Mouse (Mus musculus): ENCODE measurements around the gene Ltk.

Ltk gene

DNA sequence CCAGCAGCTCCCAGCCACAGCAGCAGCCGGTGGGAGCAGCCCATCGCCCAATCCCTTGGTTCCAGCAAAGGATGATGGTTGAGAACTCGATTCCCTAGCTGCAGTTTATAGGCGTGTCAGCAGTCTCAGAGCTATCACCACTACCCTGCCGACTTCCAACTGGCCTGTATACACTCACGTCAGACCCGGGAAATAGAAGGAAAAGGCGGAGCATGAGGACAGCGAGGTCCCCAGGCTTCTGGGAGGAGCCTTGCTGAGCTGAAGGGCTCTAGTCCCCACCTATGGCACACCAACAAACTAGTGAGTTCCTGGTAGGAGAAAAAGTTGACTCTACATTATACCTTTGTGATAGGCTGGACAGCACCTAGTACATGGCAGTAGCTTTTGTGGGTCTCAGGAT, at the start of gene Ltk:
Ltk (minus strand) TSS at position 181 of the 400 bp plus-strand sequence.
- no peak for DNase-seq (ENCODE audit: low spot score in 2 of 2)

DNA sequence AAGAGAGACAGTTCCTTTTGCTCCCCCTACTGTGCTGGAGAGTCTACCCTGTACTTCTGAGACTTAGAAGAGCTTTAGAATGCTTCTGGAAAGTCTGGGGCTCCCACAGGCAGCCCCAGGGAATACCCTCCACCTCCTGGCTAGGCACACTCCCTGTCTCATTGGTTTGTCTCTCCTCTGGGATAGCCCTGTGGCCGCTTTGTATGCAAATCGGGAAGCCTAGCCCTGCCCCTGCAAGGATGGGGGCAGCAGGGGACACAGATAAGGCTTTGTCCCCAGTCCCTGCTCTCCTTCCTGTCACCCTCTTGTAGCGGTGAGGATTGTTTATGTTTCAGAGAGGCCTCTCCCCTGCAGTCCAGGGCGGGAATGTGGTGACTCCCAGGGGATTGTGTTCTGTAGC, 48.6 kb upstream of the Ltk start:
- no peak for DNase-seq (ENCODE audit: low spot score in 2 of 2)

DNA sequence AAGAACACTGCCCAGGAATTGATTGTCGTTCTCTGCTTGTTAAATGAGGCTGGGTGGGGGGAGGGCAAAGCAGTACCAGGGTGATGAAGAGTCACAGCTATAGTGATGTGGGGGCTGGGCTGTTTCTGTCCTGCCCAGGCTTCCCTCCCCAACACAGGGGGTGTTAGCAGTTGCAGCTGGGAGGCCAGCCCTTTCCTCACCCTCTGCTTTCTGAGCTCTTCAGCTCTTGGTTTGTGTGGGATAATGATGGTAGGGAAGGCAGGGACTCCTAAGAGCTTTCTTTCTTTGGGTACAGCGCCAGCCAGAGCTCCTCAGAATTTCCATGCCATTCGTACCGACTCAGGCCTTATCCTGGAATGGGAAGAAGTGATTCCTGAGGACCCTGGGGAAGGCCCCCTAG, 48.2 kb upstream of the Ltk start:
- no peak for DNase-seq (ENCODE audit: low spot score in 2 of 2)

DNA sequence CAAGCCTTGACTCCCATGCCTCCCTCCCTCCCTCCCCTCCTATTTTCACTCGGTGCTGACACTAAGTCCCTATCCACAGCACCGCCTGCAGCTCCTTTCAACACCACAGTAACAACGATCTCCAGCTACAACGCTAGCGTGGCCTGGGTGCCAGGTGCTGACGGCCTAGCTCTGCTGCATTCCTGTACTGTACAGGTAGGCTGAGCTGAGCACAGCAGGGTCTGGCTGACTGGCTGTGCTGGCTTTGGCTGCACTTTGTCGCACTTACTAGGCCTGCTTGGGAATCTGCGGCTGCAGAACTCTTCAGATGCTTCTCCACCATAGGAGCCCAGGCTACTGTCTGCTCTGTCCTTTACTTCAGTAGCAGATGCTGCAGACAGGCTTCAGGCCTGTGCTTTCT, 45.3 kb upstream of the Ltk start:
- no peak for DNase-seq (ENCODE audit: low spot score in 2 of 2)

DNA sequence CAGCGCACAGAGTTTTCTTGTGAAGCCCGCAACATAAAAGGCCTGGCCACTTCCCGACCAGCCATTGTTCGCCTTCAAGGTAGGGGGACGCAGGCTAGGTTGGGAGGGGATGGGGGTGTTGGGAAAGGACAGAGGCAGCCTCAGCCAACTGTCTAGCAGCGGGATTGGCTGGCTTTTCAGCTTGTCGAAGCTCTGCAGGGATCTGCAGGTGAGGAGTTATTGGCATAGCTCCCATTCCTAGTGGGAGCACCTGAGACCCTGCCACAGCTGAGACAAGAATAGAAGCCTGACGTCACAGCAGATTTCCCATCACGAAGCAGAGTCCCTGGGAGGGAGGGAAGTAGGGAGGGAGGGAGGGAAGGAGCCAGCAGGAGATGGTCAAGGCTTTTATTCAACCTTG, 44.5 kb upstream of the Ltk start:
- DNase-seq (ENCODE audit: low spot score in 2 of 2) = no peak

DNA sequence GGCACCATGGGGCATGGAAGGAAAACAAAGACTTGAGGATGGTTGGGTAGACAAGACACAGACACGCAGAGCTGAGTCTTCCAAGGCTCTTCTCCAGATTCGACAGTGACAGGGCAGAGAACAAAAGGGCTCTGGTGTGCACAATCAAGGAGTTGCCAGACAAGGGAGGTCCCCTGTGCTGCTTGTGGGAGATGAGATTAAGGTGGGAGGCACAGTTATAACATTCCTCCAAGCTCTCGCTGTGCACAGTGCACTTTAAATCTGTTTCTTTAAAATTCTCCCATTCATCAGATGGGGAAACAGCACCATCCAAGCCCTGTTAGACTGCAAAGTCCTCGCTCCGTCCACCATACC, 44.0 kb upstream of the Ltk start:
- no peak for DNase-seq (ENCODE audit: low spot score in 2 of 2)

DNA sequence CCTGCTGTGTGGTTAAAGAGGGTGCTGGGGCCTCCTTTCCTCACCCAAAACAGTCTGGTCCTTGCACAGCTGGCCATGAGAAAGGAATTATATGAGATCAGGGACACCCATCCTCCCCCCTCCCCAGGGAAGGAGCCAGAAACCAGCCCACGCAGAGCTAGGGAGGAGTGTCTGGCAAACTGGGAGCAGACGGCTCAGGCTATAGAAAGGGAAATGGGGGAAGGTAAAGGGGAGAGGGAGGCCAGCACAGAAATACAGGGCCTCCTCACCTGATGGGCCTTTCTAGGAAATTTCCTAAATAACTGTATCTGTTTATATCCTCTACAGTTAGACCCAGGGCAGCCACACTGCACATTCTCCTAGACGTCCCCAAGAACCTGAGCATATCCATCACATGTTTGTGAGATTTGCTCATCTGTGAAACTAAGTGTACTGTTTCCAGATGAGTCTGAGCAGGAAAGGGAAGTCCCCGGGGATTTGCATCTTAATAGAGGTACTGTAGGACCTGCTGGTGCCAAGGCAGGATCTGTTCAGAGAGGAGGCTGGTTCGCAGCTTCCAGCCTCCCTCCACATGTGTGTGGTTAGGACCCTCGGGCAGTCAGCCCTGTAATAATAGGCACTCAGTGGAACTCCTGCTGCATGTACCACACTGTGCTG, 43.5 kb upstream of the Ltk start:
- peak in 1 of 2 experiments; percentile 79 for DNase-seq (ENCODE audit: low spot score in 2 of 2)

DNA sequence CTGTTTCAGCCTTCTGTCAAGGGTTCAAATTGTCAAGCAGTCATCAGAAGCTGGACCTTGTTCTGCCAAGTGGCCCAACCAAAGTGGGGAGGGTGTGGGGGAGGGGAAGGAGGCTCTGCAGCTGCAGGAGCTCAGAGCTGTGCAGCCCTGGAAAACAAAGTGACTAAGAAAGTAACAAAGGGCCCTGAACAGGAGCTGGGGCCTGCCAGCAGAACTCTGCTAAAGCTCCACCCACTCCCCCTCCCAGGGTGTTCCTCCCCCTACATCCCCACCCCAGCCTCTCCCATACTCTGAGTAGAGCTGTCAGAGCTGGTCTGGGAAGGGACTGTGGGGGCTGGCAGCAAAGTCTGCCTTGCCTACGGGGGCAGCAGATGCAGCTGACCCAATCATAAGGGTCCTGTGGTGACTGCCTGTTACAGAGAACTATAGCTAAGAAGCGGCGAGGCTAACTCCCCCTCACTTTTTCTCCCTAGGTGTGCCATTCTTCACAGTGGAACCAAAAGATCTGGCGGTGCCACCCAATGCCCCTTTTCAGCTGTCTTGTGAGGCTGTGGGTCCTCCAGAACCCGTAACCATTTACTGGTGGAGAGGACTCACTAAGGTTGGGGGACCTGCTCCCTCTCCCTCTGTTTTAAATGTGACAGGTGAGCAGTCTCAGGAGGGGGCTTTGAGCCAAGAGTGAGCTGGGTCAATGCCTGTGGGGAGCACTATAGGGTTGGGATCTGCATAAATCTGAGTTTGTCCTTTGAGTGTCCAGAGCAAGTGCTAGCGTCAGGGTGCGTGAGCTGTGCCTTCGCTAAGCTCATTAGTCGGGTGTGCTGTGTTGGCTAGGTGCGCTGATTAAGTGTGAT, 42.8 kb upstream of the Ltk start:
- no peak for DNase-seq (ENCODE audit: low spot score in 2 of 2)

DNA sequence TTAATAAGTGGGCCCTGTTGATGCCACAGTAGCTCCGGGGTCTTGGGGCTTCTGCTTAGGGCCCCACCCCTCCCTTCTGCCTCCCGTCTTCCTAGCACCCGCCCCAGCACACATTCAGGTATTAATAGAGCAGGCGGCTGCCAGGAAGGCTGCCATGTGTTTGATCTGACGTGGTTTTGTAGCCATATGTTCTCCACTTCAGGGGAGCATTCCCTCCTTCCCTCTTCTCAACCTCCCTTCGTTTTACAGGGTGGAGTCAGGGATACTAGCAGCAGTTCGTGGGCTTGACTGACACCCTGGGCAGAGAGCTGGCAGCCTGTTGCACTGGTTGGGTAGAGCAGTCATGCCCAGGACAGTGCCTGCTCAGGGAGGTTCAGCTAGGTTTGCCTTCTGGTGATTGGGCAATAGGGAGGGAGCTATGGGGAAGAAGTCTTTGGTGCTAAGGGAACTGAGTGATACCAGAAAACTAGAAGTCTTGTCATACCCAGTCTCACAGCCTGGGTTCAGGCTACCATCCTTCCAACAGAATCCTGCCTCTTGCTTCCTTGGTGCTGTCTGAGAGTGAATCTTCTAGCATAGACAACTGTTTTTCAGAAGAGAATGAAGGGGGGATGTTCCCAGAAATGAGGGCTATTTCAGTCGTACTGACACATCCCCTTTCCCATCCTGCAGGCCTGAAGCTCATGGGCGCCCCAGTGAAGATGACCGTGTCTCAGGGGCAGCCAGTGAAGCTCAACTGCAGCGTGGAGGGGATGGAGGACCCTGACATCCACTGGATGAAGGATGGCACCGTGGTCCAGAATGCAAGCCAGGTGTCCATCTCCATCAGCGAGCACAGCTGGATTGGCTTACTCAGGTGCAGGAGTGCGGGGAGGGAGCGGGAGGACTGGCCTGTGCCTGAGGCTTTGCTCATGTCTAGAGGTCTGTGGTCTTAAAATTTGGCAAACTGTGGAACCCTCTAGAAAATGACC, 40.9 kb upstream of the Ltk start:
- DNase-seq (ENCODE audit: low spot score in 2 of 2) = peak in 1 of 2 experiments; percentile 82

DNA sequence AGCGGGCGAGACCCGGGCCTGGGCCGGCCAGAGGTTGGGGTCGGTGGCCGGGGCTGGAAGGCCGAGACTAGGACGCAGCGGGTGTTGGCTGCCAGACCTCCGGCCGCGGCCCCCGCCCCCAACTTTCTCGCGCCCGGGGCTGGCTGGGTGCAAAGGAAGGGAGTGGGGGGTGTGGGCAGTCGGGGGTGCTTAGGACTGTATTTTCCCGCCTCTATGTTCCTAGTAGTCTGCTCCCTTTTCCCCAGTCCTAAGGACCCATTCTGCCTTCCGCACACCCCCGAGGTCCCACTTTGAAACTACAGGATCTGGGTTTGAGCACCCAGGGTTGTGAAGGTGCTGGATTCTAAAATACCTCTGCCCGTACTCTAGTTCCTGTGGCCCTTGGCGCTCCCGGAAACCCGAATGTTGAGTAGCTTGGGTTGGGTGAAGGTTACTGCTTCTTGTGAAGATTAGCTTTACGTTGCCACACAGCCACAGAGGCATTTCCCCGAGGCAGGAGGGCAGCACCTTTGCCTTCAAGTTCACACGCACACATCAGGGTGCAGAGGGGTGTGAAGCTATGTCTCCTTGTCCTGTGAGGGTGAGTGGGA, 39.8 kb upstream of the Ltk start:
- no peak for DNase-seq (ENCODE audit: low spot score in 2 of 2)

DNA sequence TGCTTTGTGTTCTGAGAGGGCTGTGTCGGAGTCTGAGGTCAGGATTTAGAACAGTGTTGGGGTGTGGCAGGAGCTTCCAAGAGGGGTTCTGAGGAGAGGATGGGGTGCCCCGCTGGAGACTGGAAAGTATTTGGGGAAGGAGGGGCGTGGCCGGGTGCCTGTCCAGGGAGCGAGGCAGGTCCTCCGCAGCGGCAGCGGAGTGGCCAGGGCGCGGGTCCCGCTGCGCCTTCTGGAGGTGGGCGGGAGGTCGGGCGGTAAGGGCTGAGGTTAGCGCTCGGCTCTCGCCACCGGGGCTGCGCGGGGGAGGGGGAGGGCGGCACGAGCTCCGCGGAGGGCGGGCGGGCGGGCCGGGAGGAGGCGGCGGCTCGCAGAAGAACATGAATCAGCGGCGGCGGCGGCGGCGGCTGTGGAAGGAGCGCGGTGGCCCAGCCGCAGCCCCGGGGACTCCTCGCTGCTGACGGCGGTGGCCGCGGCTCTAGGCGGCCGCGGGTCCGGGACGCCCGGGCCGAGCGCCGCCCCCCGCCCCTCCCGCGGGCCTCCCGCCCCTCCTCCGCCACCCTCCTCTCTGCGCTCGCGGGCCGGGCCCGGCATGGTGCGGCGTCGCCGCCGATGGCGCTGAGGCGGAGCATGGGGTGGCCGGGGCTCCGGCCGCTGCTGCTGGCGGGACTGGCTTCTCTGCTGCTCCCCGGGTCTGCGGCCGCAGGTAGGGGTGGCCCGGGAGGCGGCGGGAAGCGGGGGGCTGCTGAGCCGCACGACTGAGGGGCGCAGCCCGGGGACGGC, 39.1 kb upstream of the Ltk start:
- no peak for DNase-seq (ENCODE audit: low spot score in 2 of 2)

DNA sequence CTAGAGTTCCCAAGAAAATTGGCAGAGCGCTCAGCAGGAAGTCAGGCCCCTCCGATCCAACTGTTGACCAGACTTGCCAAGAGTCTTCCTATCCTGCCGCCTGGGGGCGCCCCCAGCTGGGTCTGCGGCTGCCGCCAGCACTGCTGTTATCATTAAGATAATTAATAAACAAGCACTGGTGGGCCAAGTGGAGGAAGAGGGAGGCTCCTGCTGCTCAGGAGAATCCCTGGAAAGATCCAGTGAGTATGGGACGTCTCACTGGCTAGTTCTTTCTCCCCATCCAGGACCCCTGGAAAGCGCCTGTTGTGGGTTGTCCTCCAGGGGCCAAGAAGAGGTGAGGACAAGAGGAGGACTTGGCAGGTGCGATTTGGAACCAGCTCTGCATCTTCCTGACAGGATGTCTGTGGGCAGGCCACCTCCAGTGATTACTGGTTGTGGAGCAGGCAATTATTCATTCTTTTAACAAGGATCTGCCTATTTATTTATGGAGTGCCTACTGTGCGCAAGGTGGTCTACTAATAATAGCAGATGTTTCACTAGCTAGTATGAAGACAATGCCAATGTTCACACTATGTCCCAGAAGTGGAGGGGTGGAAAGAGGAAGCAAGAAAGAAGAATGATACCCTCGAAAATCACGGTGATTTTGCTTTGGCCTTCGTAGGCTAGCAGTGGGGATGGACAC, 38.2 kb upstream of the Ltk start:
- no peak for DNase-seq (ENCODE audit: low spot score in 2 of 2)

DNA sequence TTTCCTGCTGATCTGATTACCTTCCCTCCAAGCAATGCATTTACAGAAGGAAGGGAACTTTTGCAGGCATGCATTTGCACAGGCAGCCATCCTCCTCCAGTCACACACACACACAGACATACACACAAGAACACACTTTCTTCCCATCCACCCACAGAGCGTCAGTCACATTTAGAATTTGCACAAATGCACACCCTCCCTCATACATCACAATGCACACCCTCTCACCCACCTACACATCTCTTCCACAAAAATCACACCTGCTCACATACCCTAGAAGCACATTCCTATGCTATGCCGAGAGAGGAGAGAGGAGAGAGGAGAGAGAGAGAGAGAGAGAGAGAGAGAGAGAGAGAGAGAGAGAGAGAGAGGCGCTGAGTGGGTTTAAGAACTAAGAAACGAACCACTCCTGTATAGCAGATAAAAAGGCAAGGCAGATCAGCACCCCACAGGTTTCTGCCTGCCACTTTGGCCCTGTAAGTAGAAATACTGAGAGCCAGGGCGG, 37.1 kb upstream of the Ltk start, which contains the start of gene Tyro3:
Tyro3 (plus strand) TSS at position 455 of the 505 bp plus-strand sequence.
- peak in 1 of 2 experiments; percentile 74 for DNase-seq (ENCODE audit: low spot score in 2 of 2)

DNA sequence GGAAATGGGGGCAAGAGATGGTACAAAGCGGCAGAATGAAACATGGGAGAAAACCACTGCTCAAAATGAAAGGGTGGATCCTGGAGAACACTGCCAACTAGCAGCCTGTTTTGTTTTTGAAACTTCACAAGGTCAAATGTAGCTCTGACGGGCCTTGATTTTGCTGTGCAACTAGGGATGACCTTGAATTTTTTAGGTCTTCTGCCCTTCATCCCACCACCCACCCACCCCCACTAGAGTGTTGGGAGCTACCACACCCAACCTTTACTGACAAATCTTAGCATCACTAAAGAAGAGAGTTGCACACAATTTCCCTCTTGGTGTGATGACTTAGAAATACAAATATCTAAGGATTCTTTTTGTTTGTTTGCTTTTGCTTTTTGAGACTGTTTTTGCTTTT, 29.8 kb upstream of the Ltk start:
- no peak for DNase-seq (ENCODE audit: low spot score in 2 of 2)

DNA sequence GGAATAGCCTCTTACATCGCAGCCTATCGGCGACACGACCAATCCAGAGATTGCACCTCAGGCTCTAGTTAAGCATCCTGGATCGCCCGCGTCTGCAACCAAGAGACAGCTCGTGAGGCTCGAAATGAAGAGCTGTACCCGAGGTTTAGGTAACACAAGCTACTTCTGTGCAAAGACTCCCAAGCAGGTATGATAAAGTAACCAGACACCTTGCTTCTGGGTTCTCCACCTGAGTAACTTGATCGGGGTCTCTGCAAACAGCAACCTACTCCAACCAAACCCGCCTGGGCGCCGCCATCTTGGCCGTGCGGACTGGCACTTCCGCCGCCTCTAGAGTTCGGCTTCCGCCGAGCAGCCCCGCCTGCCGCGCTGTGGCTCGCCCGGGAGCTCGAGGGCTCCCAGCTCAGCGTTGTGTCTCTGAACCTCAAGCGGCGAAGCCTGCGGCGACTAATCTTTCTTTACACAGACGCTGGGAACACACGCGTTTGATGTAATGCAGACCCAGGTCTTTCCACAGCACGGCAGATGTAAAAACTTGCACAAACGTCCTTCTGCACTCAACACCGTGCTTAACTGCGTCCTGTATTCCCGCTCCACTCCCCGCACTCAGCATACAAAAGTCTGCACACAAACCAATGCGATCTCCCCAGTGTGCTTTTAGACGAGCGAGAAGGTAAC, 27.1 kb upstream of the Ltk start, which contains the start of gene Rpap1:
Rpap1 (minus strand) TSS at position 332 of the 678 bp plus-strand sequence.
- peak in 1 of 2 experiments; percentile 83 for DNase-seq (ENCODE audit: low spot score in 2 of 2)

DNA sequence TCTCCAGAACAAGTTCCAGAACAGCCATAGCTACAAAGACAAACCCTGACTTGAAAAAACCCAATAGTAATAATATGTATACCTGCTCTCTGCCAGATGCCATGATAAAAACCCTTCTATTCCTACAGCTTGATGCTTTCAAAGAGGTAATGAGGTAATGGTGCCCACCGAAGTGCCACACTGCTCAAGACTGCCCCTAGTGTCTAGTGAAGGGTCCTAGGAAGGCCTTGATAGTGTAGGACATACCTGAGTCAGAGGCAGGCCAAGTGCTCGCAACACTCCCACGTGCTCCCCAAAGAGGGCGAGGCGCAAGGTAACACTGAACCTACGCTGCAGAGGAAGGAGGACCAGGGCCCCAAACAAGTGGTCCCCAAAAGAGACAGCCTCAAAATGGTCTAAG, 7.0 kb upstream of the Ltk start:
- DNase-seq (ENCODE audit: low spot score in 2 of 2) = no peak

DNA sequence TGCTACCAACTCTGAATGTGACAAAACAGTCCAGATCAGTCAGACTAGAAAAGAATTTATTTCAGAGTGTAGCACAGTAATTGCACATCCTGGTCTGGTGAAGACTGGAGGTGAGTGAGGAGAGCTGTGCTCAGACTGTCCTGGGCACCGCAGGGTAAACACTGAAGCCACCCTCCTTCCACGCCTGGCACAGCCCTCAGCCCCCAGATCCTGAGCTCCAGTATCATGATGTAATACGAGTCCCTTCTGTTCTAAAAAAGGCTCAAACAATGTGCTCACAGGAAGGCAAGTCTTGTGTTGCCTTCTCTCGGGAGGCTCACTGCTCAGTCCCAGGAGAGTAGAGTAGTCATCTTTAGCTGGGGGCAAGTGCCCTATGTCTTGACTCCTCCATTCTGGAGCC, 3.7 kb upstream of the Ltk start:
- DNase-seq (ENCODE audit: low spot score in 2 of 2) = no peak

DNA sequence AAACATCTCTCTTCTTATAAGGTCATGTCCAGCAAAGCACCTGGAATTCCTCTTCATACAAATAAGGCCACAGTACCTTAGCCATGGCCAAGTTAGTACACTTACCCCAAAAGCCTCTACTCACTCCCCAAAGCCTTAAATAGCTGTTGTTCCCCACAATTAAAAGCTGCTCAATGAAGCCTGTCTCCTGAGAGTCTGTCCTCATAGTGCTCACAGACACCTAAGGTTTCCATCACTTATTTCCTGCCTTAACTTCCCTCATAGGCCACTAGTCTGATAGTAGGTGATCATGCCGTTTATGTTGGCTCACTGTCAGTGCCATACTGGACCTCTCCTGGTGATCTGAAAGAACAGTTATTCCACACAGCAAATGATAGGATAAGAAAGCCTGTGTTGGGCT, 2.0 kb upstream of the Ltk start:
- DNase-seq (ENCODE audit: low spot score in 2 of 2) = no peak
